Mouse (Mus musculus) lung, adult 18-20 months (tissue): ENCODE data around the gene Smoc1.

Experiments
- DNase-seq, 2 experiments: peaks; one replicate each; pipeline ENCODE4 v3.0.0; 2022; ENCODE audit warnings: mixed read lengths in 2 of 2

Gene Smoc1

DNA sequence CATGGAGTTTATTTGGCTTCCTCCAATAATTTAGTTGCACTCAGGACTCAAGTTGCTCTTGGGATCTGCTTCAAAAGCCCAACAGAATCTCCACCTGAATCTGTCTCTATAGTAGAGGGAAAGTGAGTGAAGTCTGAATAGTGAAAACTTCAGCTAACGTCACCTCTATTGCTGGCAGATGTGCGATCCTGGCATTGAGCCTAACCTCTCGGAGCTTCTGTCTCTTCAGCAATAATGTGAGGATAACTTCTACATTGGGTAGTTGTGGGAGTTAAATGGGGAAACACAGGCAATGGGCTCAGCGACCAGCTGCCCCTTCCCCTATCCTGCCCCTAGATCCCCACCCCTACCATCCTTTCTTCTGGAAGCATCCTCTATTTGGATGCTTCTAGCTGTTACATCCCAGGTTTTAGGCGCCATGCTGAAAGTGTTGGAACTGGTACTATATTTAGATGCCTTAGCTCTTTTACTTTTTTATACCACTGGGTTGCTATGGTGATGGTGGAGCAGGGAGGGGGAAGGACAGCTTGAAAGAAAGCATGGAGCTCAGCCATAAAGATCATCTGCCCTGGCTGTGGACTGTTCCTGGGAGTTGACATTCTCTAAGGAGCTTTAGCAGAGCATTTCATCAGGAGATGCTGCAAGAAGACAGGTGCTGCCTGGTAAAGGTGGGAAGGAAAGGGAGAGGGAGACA lies 201.3 kb downstream of the Smoc1 start:
- no peak for DNase-seq

DNA sequence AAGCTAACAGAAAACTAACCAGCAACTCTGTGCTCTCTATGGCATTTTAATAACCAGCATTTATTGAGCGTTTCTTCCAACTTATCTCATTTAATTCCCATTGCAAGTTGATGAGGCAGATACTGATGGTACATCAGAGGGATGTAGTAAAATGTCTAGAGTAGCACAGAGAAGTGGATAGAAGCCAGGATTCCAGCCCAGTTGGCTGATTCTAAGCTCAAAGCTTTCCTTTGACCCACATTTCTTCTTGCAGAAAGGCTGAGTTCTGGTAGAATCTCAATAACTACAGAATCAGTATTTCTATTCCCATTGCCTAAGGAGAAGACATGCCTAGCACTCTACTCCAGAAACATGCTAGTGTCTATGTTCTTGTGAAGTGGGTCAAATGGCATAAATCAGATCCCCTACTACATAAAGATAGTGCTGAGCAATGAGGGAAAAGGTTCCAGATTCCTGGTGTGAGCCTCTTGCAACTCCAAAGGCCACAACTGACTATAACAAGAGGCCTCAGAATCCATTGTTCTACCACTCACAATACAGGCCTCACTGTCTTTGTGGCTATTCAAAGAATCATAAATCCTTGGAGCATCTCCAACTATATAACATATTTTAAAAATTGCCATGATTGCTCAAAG lies 207.3 kb downstream of the Smoc1 start:
- no peak for DNase-seq

DNA sequence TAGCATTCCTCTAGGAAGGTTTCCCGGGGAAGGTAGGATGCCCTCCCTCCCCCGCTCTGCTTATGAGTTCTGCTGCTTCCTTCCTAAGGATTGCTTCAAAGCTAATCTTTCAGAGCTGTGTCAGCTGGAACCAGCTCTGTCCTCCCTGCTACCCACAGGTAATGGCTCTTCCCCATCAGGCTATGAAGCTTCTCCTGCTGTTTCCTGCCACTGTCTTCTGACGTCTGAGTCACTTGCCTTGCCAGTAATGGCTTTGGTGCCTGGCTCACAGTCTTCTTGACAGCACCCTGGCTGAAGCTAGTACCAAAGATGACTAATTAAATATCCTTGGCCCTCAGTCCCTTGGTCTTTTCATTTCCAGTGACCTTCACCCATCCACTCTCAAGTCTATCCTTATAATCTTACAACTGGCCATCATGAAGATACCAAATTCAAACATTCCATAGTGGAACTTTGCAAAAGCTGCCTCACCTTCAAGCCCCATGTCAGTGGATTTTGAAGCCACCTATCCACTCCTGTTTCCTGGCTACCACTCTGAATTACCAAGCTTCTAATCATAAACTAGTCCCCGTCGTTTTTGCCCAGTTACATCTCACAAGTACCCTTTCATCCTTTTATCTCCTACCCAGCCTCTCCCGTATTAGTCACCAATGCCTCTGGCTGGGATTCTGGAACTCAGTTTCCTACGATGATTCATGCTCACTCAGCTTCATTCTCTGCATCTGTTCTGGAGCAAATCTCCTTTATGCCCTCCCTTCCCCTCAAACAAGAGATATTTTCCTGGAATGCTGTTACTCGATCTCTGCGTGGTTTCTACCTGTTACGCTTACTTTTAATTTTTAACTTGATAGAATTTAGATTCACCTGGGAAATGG lies 209.1 kb downstream of the Smoc1 start:
- DNase-seq: no peak
